Mouse (Mus musculus) forebrain, embryonic 16.5 days (tissue): ENCODE data around the gene Rinl. TPM values are rescaled to one million over a fixed set of nuclear protein-coding genes. Genes with fewer than 3 reads are reported as not detected.

Experiments
- ATAC-seq: fragments of 200-750 bp; cut with Nextera tagmentation; 2 replicates; pipeline ENCODE4 v1.8.0; 2017; ENCODE audit warnings: mild to moderate bottlenecking, moderate library complexity
- H3K27ac ChIP-seq: fragments of 300-500 bp; sonication (generic); 2 replicates; pipeline ENCODE4 v1.5.1; 2014; ENCODE audit warnings: low read length, control low read depth
- H3K27me3 ChIP-seq: fragments of 300-500 bp; sonication (generic); replicated peaks from 2 replicates; pipeline ENCODE4 v1.6.1; 2014; ENCODE audit warnings: low read length; ENCODE audit not compliant: control insufficient read depth, insufficient read depth
- H3K36me3 ChIP-seq: fragments of 300-500 bp; sonication (generic); 2 replicates; pipeline ENCODE4 v1.6.1; 2014; ENCODE audit not compliant: control insufficient read depth, insufficient read depth
- H3K4me1 ChIP-seq: fragments of 300-500 bp; sonication (generic); replicated peaks from 2 replicates; pipeline ENCODE4 v1.6.1; 2014; ENCODE audit warnings: low read length; ENCODE audit not compliant: control insufficient read depth, insufficient read depth
- H3K4me2 ChIP-seq: fragments of 300-500 bp; sonication (generic); 2 replicates; pipeline ENCODE4 v1.6.1; 2014; ENCODE audit warnings: mild to moderate bottlenecking, low read length, control low read depth
- H3K4me3 ChIP-seq: fragments of 300-500 bp; sonication (generic); replicated peaks from 2 replicates; pipeline ENCODE4 v1.5.1; 2014; ENCODE audit warnings: mild to moderate bottlenecking, low read length, control low read depth
- H3K9ac ChIP-seq: fragments of 300-500 bp; sonication (generic); replicated peaks from 2 replicates; pipeline ENCODE4 v1.6.1; 2014; ENCODE audit warnings: low read depth, low read length, control low read depth
- H3K9me3 ChIP-seq: fragments of 300-500 bp; sonication (generic); 2 replicates; pipeline ENCODE4 v1.6.1; 2016; ENCODE audit warnings: low read length; ENCODE audit not compliant: control insufficient read depth
- WGBS: fragments of 180-500 bp; shearing (Covaris S2); extraction: QIAGEN DNeasy Blood & Tissue Kit; methylation state at CpG from one replicate; pipeline ENCODE4 v1.1.7; 2014; 5-methylcytosine and 5-hydroxymethylcytosine counted together
- polyA plus RNA-seq: library from polyadenylated mRNA; unstranded; fragments of >200 nt; fragmentation: Nextera tagmentation; extraction: Ambion mirVana; gene quantifications from 2 replicates; pipeline ENCODE4 v1.2.1, GENCODE M21; 2015

The Rinl gene
- polyA plus RNA-seq, 1 experiment from 2014 or later: 1.3 TPM

DNA sequence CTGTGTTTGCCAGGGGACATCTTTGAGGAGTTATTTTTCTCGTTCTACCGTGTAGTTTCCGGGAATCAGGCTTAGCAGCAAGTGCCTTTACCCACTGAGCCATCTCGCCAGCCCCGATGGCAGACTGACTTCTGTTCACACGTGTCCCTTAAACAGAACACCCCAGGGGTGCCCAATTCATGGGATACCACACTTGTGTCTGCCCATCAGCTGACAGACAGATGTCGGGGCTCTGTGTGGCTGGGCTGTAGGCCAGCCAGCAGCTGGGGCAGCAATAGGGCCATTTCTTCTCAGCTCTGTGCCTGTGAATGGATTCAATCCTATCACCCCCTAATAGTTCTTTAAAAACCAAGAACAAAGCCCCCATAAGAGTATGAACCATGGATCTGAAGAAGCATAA, 13.6 kb upstream of the Rinl start:
- Histone ChIP-seq H3K4me1 (peaks cover under 1% of the 10 kb centered on the region), H3K27ac (no peak overlapping the region), H3K36me3 (peaks cover 7% of the 10 kb centered on the region; the same call in 1 of the 2 replicates), H3K27me3 (no peaks in the 10 kb centered on the region), H3K9me3 (no peaks in the 10 kb centered on the region), H3K4me2 (no peak overlapping the region), H3K4me3 (no peak overlapping the region), H3K9ac (no peak overlapping the region)
- 79% methylated on average over 7 of the region's 7 CpGs for WGBS
- no peak for ATAC-seq

DNA sequence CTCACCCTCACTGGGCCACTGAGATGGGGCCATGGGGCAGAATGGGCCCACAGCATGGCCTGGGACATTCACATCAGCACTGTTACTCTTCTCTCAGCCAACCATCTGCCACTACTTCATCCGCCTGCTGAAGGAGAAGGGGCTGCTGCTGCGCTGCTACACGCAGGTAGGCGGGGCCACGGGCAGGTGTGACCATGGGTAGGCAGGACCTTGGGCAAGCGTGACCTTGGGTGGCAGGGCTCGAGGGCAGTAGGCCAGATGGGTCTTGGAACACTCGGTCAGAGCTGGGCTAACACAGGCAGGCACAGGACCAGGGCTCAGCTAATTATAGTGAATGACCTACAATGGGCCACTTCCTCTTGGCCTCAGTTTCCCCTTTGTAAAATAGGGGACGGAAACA, 9.9 kb upstream of the Rinl start:
- H3K27ac ChIP-seq: no peak overlapping the region
- H3K36me3 ChIP-seq: peaks cover 7% of the 10 kb centered on the region; the same call in 1 of the 2 replicates
- WGBS: 90% methylated on average over 9 of the region's 9 CpGs
- no peak for ATAC-seq
- H3K4me2 ChIP-seq: no peak overlapping the region
- no peak overlapping the region for H3K4me3 ChIP-seq
- peaks cover 5% of the 10 kb centered on the region for H3K4me1 ChIP-seq
- no peak overlapping the region for H3K9ac ChIP-seq
- no peaks in the 10 kb centered on the region for H3K27me3 ChIP-seq
- no peaks in the 10 kb centered on the region for H3K9me3 ChIP-seq

GRCm38 (mm10) chr7:28780067-28780658, 8.6 kb upstream of the Rinl start:
- Histone ChIP-seq H3K4me2 (no peak overlapping the region), H3K4me1 (peaks cover 5% of the 10 kb centered on the region), H3K27me3 (no peaks in the 10 kb centered on the region), H3K4me3 (no peak overlapping the region), H3K9me3 (no peaks in the 10 kb centered on the region), H3K27ac (peak overlapping the region; percentile 32; the same call in 1 of the 2 replicates), H3K9ac (no peak overlapping the region), H3K36me3 (peaks cover 7% of the 10 kb centered on the region; the same call in 1 of the 2 replicates)
- peak; percentile 71 for ATAC-seq
- 46% methylated on average over 6 of the region's 6 CpGs for WGBS

DNA sequence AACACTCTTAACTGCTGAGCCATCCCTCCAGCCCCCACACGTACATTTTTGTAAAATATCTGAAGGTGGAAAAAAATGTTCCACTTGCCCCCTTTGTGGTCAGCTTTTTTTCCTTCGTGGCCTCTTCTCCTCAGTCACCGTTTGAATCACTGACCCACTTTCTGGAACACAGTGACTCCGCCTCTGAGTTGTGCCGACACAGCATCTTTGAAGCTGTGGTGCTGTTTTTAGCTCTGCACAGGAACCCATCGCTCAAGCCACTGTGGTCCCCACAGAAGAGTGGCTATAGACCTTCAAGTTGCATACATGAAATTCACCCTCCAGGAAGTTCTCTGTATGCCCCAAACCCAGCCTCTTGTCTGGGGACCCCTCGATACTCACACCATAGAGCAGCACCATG, 7.9 kb upstream of the Rinl start:
- Histone ChIP-seq H3K9me3 (no peaks in the 10 kb centered on the region), H3K27ac (no peak overlapping the region), H3K4me2 (no peak overlapping the region), H3K4me3 (no peak overlapping the region), H3K9ac (no peak overlapping the region), H3K36me3 (peaks cover 7% of the 10 kb centered on the region; the same call in 1 of the 2 replicates), H3K27me3 (no peaks in the 10 kb centered on the region), H3K4me1 (peaks cover 5% of the 10 kb centered on the region)
- WGBS: 75% methylated on average over 7 of the region's 7 CpGs
- no peak for ATAC-seq

GRCm38 (mm10) chr7:28781261-28781663, 7.5 kb upstream of the Rinl start:
- H3K9ac ChIP-seq: no peak overlapping the region
- H3K27me3 ChIP-seq: no peaks in the 10 kb centered on the region
- no peak overlapping the region for H3K4me2 ChIP-seq
- peaks cover 7% of the 10 kb centered on the region; the same call in 1 of the 2 replicates for H3K36me3 ChIP-seq
- 88% methylated on average over 8 of the region's 8 CpGs for WGBS
- H3K27ac ChIP-seq: no peak overlapping the region
- no peaks in the 10 kb centered on the region for H3K9me3 ChIP-seq
- no peak overlapping the region for H3K4me3 ChIP-seq
- no peak for ATAC-seq
- H3K4me1 ChIP-seq: peaks cover 5% of the 10 kb centered on the region

- Histone ChIP-seq H3K4me1 (peaks cover 4% of the 10 kb centered on the region), H3K4me2 (no peak overlapping the region), H3K4me3 (no peak overlapping the region), H3K9me3 (no peaks in the 10 kb centered on the region), H3K27ac (no peak overlapping the region), H3K36me3 (peaks cover 2% of the 10 kb centered on the region; the same call in 1 of the 2 replicates), H3K9ac (no peak overlapping the region), H3K27me3 (no peaks in the 10 kb centered on the region)
- no peak for ATAC-seq
- WGBS: 81% methylated on average over 5 of the region's 5 CpGs
These were observed 3.6 kb upstream of the Rinl start for GRCm38 (mm10) chr7:28785161-28785560.

GRCm38 (mm10) chr7:28787884-28788283, 885 bp upstream of the Rinl start:
- no peaks in the 10 kb centered on the region for H3K27me3 ChIP-seq
- H3K4me1 ChIP-seq: no peaks in the 10 kb centered on the region
- WGBS: 92% methylated on average over 9 of the region's 9 CpGs
- no peak overlapping the region for H3K4me3 ChIP-seq
- no peak overlapping the region for H3K27ac ChIP-seq
- peaks cover 2% of the 10 kb centered on the region; the same call in 1 of the 2 replicates for H3K36me3 ChIP-seq
- no peaks in the 10 kb centered on the region for H3K9me3 ChIP-seq
- no peak overlapping the region for H3K9ac ChIP-seq
- ATAC-seq: no peak
- no peak overlapping the region for H3K4me2 ChIP-seq

DNA sequence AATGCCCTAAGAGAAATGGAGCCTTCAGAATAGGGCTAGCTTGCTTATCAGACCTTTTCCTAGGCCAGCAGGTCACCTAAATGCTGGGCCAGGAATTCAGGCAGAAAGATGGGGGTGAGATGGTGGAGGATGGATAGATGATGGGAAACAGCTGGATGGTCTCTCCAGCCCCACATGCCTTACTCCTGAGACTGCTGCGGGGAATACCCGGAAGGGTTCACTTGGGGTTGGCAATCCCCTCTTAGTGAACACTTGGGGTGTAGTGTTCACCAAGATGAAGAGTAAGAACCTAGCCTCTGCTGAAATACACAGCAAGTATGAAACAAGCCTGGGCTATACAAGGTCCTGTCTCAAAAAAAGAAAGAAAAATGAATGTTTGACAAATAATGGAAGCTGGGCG, 466 bp downstream of the Rinl start:
- Histone ChIP-seq H3K4me2 (no peak overlapping the region), H3K9ac (no peak overlapping the region), H3K9me3 (no peaks in the 10 kb centered on the region), H3K36me3 (peaks cover 2% of the 10 kb centered on the region; the same call in 1 of the 2 replicates), H3K27ac (no peak overlapping the region), H3K27me3 (no peaks in the 10 kb centered on the region), H3K4me1 (no peaks in the 10 kb centered on the region), H3K4me3 (no peak overlapping the region)
- 89% methylated on average over 3 of the region's 3 CpGs for WGBS
- ATAC-seq: no peak

GRCm38 (mm10) chr7:28790066-28790806, 1.5 kb downstream of the Rinl start:
- H3K4me1 ChIP-seq: no peaks in the 10 kb centered on the region
- 48% methylated on average over 8 of the region's 8 CpGs for WGBS
- H3K27me3 ChIP-seq: no peaks in the 10 kb centered on the region
- no peak overlapping the region for H3K27ac ChIP-seq
- no peak overlapping the region for H3K9ac ChIP-seq
- no peak for ATAC-seq
- H3K4me3 ChIP-seq: no peak overlapping the region
- H3K36me3 ChIP-seq: peaks cover 2% of the 10 kb centered on the region; the same call in 1 of the 2 replicates
- H3K9me3 ChIP-seq: no peaks in the 10 kb centered on the region
- H3K4me2 ChIP-seq: no peak overlapping the region
